Mouse (Mus musculus): ENCODE measurements around the gene Klf12.

DNA sequence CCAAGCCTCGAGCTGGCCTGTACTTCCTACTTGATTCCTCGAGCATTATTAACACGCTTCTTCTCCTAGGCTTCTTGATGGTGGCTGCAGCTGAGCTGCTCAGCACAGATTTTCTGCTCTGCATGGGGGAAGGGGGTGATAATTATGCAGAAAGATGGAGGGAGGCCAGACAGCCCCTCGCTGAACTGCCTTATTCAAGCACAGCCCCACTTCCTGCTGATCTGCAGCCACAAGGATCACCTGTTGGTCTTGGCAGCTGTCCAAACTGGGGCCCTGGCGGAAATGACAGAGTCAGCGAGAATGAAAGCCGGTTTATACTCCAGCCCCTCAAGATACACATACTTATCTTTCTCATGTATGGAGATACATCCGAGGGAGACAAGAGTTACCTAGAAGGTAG, 341.3 kb downstream of the Klf12 start:
- TF ChIP-seq GATA1 (IDR thresholded peaks at IDR 0.05; ENCODE audit: borderline replicate concordance, low read length) = no peak
- no peak for TF ChIP-seq FLI1 (IDR thresholded peaks at IDR 0.05; ENCODE audit: low read length)
